Mouse (Mus musculus) G1E (cell line): ENCODE measurements around the gene Deup1.

ENCODE experiments used
- CTCF ChIP-seq: IDR thresholded peaks from 2 replicates; pipeline ENCODE4 v1.5.1; 2012; ENCODE audit warnings: low read depth, low read length, inconsistent platforms, mixed read lengths
- GATA1 ChIP-seq: IDR thresholded peaks from 2 replicates; pipeline ENCODE4 v1.6.1; 2012; ENCODE audit warnings: borderline replicate concordance, low read length, inconsistent platforms, mixed read lengths
- TAL1 ChIP-seq: conservative IDR thresholded peaks from 2 replicates; pipeline ENCODE4 v1.6.1; 2012; ENCODE audit warnings: low read depth, low read length, inconsistent platforms, mixed read lengths

DNA sequence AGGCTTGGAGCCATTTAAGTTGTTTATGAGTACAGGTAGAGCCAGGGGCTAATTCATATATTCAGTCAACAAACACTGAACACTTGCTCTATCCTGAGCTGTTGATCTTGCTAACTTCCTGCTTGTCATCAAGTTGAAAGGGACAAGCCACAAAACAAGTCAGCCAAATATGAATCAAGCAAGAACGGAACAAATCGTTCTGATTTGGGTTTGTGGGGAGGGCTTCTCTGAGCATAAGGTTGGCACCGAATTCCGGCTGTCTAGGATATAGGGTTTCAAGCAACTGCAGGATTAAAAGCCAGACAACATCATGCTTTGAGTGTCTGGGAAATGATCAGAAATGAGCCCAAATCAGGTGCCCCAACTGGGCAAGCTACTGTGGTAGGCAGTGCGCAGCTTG, 45.7 kb downstream of the Deup1 start:
- TF ChIP-seq CTCF (no peak), TAL1 (no peak), GATA1 (no peak)
